Comparison of ENCODE assay signal across 15 mouse cellular contexts in genomic region chr7:110903226-110903625, GRCm38 (mm10). TPM values are rescaled to one million over a fixed set of nuclear protein-coding genes. Genes with fewer than 3 reads are reported as not detected.
DNase-seq lines count a peak whose midpoint lies in the region; ATAC-seq and TF ChIP-seq lines count a peak whose summit lies in the region.
"Had no signal": no experiment of that assay in that cellular context is flagged by ENCODE, and none has a peak within 500 bp of the region (broad histone marks: within the 10 kb centered on the region; RNA-seq: fewer than 3 reads in every experiment).

No protein-coding gene starts in this region.

- no peak overlapping the region for H3K4me2 ChIP-seq in kidney, embryonic 16.5 days (replicated peaks; ENCODE audit: low read depth, low read length)
- no peak overlapping the region for H3K4me2 ChIP-seq in lung, embryonic 14.5 days
- no peak overlapping the region for H3K4me2 ChIP-seq in stomach, postnatal 0 days (replicated peaks; ENCODE audit: low read depth)

- H3K4me3 ChIP-seq in kidney, embryonic 16.5 days (ENCODE audit: low read length): no peak overlapping the region
- H3K4me3 ChIP-seq in lung, embryonic 14.5 days (ENCODE audit: low read depth, low read length): no peak overlapping the region
- no peak overlapping the region for H3K4me3 ChIP-seq in stomach, postnatal 0 days (ENCODE audit: low read depth, low read length)

- H3K9me3 ChIP-seq in kidney, embryonic 16.5 days (ENCODE audit: low read length): no peaks in the 10 kb centered on the region
- H3K9me3 ChIP-seq in lung, embryonic 14.5 days (ENCODE audit: low read depth, low read length): no peaks in the 10 kb centered on the region
- H3K9me3 ChIP-seq in stomach, postnatal 0 days (ENCODE audit: control insufficient read depth, low read length): no peaks in the 10 kb centered on the region

- no peaks in the 10 kb centered on the region for H3K27me3 ChIP-seq in kidney, embryonic 16.5 days (ENCODE audit: insufficient read depth, low read length)
- no peaks in the 10 kb centered on the region for H3K27me3 ChIP-seq in lung, embryonic 14.5 days (ENCODE audit: insufficient read depth, low read length)
- H3K27me3 ChIP-seq in stomach, postnatal 0 days (ENCODE audit: control insufficient read depth, insufficient read depth, low read length): no peaks in the 10 kb centered on the region

- DNase-seq in kidney, adult 8-10 months: no peak
- DNase-seq in heart, postnatal 4 days: peak; percentile 62
- DNase-seq in lung, embryonic 14.5 days: peak; percentile 40
- DNase-seq in stomach, postnatal 0 days (ENCODE audit: low spot score): no peak
- no peak for DNase-seq in cerebellum, adult 9-10 months
- no peak for DNase-seq in left cerebral cortex, postnatal 14 days (ENCODE audit: low spot score in 2 of 2)
- no peak for DNase-seq in left cerebral cortex, postnatal 25 days (ENCODE audit: low spot score in 2 of 2)
- DNase-seq: adrenal gland, postnatal 25 days; B cell, adult 2 months; cerebellum, adult 9-11 months; gastrocnemius, postnatal 14 days; retina, postnatal 1 day; thymus, postnatal 4 days had no signal

- peaks cover 7% of the 10 kb centered on the region; the same call in 1 of the 2 replicates for H3K36me3 ChIP-seq in kidney, embryonic 16.5 days (ENCODE audit: insufficient read depth, low read length)
- H3K36me3 ChIP-seq in lung, embryonic 14.5 days (ENCODE audit: insufficient read depth): peaks cover 9% of the 10 kb centered on the region; the same call in 1 of the 2 replicates
- no peaks in the 10 kb centered on the region; the same call in 1 of the 2 replicates for H3K36me3 ChIP-seq in stomach, postnatal 0 days (ENCODE audit: control insufficient read depth, insufficient read depth, low read length)

- H3K27ac ChIP-seq in kidney, embryonic 16.5 days (ENCODE audit: low read length): no peak overlapping the region
- H3K27ac ChIP-seq in lung, embryonic 14.5 days (ENCODE audit: low read depth): peak overlapping the region; percentile 52; the same call in 1 of the 2 replicates
- no peak overlapping the region for H3K27ac ChIP-seq in stomach, postnatal 0 days (replicated peaks)
- H3K27ac ChIP-seq: macrophage had no signal

- no peak for TF ChIP-seq EP300 in stomach, postnatal 0 days (optimal IDR thresholded peaks at IDR 0.05)

- ATAC-seq in kidney, embryonic 16.5 days (ENCODE audit: low FRiP score, low TSS enrichment): peak; percentile 39; the same call in 1 of the 2 replicates
- peak; percentile 66 for ATAC-seq in lung, embryonic 14.5 days (ENCODE audit: insufficient read depth)
- peak; percentile 48; the same call in 1 of the 2 replicates for ATAC-seq in stomach, postnatal 0 days (ENCODE audit: low FRiP score, low TSS enrichment)

- intact Hi-C loops in left cerebral cortex, postnatal 14 days (cut with DNase I): no loop called here
- intact Hi-C loops in left cerebral cortex, postnatal 25 days (cut with DNase I): no loop called here

- no peak overlapping the region for H3K9ac ChIP-seq in kidney, embryonic 16.5 days (replicated peaks; ENCODE audit: low read length)
- H3K9ac ChIP-seq in lung, embryonic 14.5 days: no peak overlapping the region
- H3K9ac ChIP-seq in stomach, postnatal 0 days (ENCODE audit: low read length): no peak overlapping the region

- TF ChIP-seq CTCF in lung, embryonic 14.5 days (IDR thresholded peaks at IDR 0.05; ENCODE audit: low read depth): no peak
- no peak for TF ChIP-seq CTCF in stomach, postnatal 0 days (IDR thresholded peaks at IDR 0.05; ENCODE audit: low read depth)

- 65% methylated on average over 7 of the region's 7 CpGs for WGBS in kidney, embryonic 16.5 days
- 41% methylated on average over 7 of the region's 7 CpGs for WGBS in lung, embryonic 14.5 days
- WGBS in stomach, postnatal 0 days: 54% methylated on average over 7 of the region's 7 CpGs

- no peaks in the 10 kb centered on the region for H3K4me1 ChIP-seq in kidney, embryonic 16.5 days (ENCODE audit: insufficient read depth, low read length)
- no peaks in the 10 kb centered on the region for H3K4me1 ChIP-seq in lung, embryonic 14.5 days (ENCODE audit: insufficient read depth)
- no peaks in the 10 kb centered on the region for H3K4me1 ChIP-seq in stomach, postnatal 0 days (replicated peaks; ENCODE audit: control insufficient read depth, insufficient read depth)

RNA-seq across cellular contexts. Expression of gene Lyve1, which starts 40.2 kb away (rescaled TPM):
- 6.3 and 8.6 TPM in 2 replicates for polyA plus RNA-seq in kidney, embryonic 16.5 days (2015; fragmentation: Nextera tagmentation; extraction: Ambion mirVana)
- 10 to 100 TPM in 1 of 2 experiments, 1 to 10 TPM in 1; 9.0 to 10.2 TPM for total RNA-seq in heart, postnatal 4 days (2021)
- polyA plus RNA-seq in lung, embryonic 14.5 days (2014; fragmentation: Nextera tagmentation; extraction: Ambion mirVana): 33.8 and 37.6 TPM in 2 replicates
- 9.2 and 11.5 TPM in 2 replicates for polyA plus RNA-seq in stomach, postnatal 0 days (2015; fragmentation: Nextera tagmentation; extraction: Ambion mirVana)
- 1 to 10 TPM; 1.7 to 4.3 TPM for total RNA-seq in left cerebral cortex, postnatal 14 days (2021)
- total RNA-seq in left cerebral cortex, postnatal 25 days (2021): 1 to 10 TPM; 1.3 to 3.0 TPM

RNA-seq across cellular contexts. Expression of gene Rnf141, which starts 59.0 kb away (rescaled TPM):
- 30.3 and 32.2 TPM in 2 replicates for polyA plus RNA-seq in kidney, embryonic 16.5 days (2015; fragmentation: Nextera tagmentation; extraction: Ambion mirVana)
- total RNA-seq in heart, postnatal 4 days (2021): 10 to 100 TPM; 51.9 to 57.6 TPM
- polyA plus RNA-seq in lung, embryonic 14.5 days (2014; fragmentation: Nextera tagmentation; extraction: Ambion mirVana): 37.1 and 39.1 TPM in 2 replicates
- polyA plus RNA-seq in stomach, postnatal 0 days (2015; fragmentation: Nextera tagmentation; extraction: Ambion mirVana): 24.0 and 25.1 TPM in 2 replicates
- total RNA-seq in left cerebral cortex, postnatal 14 days (2021): 10 to 100 TPM; 73.5 to 77.7 TPM
- 10 to 100 TPM; 70.9 to 82.1 TPM for total RNA-seq in left cerebral cortex, postnatal 25 days (2021)

Comparison
In these comparisons a context has a peak if more than half of its experiments do, and no peak if none do; other contexts are left out.
1. DNase-seq: peak in heart, postnatal 4 days (single experiment) and lung, embryonic 14.5 days (single experiment); none in kidney, adult 8-10 months (0 of 2), stomach, postnatal 0 days (single experiment), cerebellum, adult 9-10 months (single experiment), left cerebral cortex, postnatal 14 days (0 of 2) and left cerebral cortex, postnatal 25 days (0 of 2).
2. Peak in every context shown above with its lines, with median percentiles within 50 percentile points of each other: ATAC-seq.